Mouse (Mus musculus) heart, postnatal 4 days (tissue): ENCODE measurements around the gene Dock2. TPM values are rescaled to one million over a fixed set of nuclear protein-coding genes. Genes with fewer than 3 reads are reported as not detected.

ENCODE experiments used
- DNase-seq: peaks from one replicate; pipeline ENCODE4 v3.0.0; 2021
- total RNA-seq, 2 experiments: library from RNA; stranded (reverse); gene quantifications; 2 replicates each; pipeline ENCODE4 v1.2.3; 2021

Gene Dock2
- total RNA-seq, 2 experiments from 2014 or later, result 1.4 to 1.7 TPM

- DNase-seq, result no peak
These were observed 256.5 kb downstream of the Dock2 start for GRCm38 (mm10) chr11:34527238-34527637.

GRCm38 (mm10) chr11:34525096-34525891 lies 258.4 kb downstream of the Dock2 start:
- no peak for DNase-seq

GRCm38 (mm10) chr11:34524586-34524985 lies 259.1 kb downstream of the Dock2 start:
- DNase-seq, result no peak

- no peak for DNase-seq
These were observed 265.1 kb downstream of the Dock2 start for GRCm38 (mm10) chr11:34518566-34518965.

GRCm38 (mm10) chr11:34516971-34517370 lies 266.7 kb downstream of the Dock2 start:
- DNase-seq, result no peak

GRCm38 (mm10) chr11:34515301-34515700 lies 268.4 kb downstream of the Dock2 start:
- DNase-seq, result no peak

- DNase-seq, result no peak
These were observed 277.3 kb downstream of the Dock2 start for GRCm38 (mm10) chr11:34506390-34506789.

GRCm38 (mm10) chr11:34499663-34500062 lies 284.0 kb downstream of the Dock2 start:
- DNase-seq, result no peak

GRCm38 (mm10) chr11:34494682-34495081 lies 289.0 kb downstream of the Dock2 start:
- no peak for DNase-seq

GRCm38 (mm10) chr11:34492986-34493385 lies 290.7 kb downstream of the Dock2 start:
- no peak for DNase-seq

- DNase-seq, result no peak
These were observed 291.5 kb downstream of the Dock2 start for GRCm38 (mm10) chr11:34492223-34492622.

GRCm38 (mm10) chr11:34489548-34489947 lies 294.1 kb downstream of the Dock2 start:
- no peak for DNase-seq

- DNase-seq, result no peak
These were observed 304.4 kb downstream of the Dock2 start for GRCm38 (mm10) chr11:34479301-34479700.

GRCm38 (mm10) chr11:34469792-34470191 lies 313.9 kb downstream of the Dock2 start:
- DNase-seq, result no peak

- DNase-seq, result no peak
These were observed 315.1 kb downstream of the Dock2 start for GRCm38 (mm10) chr11:34468571-34468970.

GRCm38 (mm10) chr11:34467056-34467455 lies 316.6 kb downstream of the Dock2 start:
- DNase-seq, result no peak

GRCm38 (mm10) chr11:34449944-34450343 lies 333.7 kb downstream of the Dock2 start:
- no peak for DNase-seq

- peak; percentile 53 for DNase-seq
These were observed 335.8 kb downstream of the Dock2 start for GRCm38 (mm10) chr11:34447891-34448290.

- no peak for DNase-seq
These were observed 345.3 kb downstream of the Dock2 start for GRCm38 (mm10) chr11:34438429-34438828.

GRCm38 (mm10) chr11:34437446-34437845 lies 346.2 kb downstream of the Dock2 start:
- no peak for DNase-seq

- DNase-seq, result no peak
These were observed 351.7 kb downstream of the Dock2 start for GRCm38 (mm10) chr11:34431978-34432377.

- DNase-seq, result no peak
These were observed 352.3 kb downstream of the Dock2 start for GRCm38 (mm10) chr11:34431371-34431770.

GRCm38 (mm10) chr11:34430940-34431339 lies 352.8 kb downstream of the Dock2 start:
- DNase-seq, result no peak

- DNase-seq, result no peak
These were observed 356.5 kb downstream of the Dock2 start for GRCm38 (mm10) chr11:34427212-34427611.

GRCm38 (mm10) chr11:34424546-34424945 lies 359.1 kb downstream of the Dock2 start:
- DNase-seq, result no peak
